Comparison of ENCODE assay signal across 25 mouse cellular contexts in genomic region chr8:124343151-124343550, GRCm38 (mm10).
"Had no signal": no experiment of that assay in that cellular context is flagged by ENCODE, and none has a peak within 500 bp of the region (broad histone marks: within the 10 kb centered on the region; RNA-seq: fewer than 3 reads in every experiment).

No protein-coding gene starts in this region.

- ATAC-seq: forebrain, embryonic 16.5 days; hindbrain, postnatal 0 days; liver, embryonic 12.5 days had no signal

- H3K27ac ChIP-seq: heart, embryonic 10.5 days; hindbrain, embryonic 10.5 days; hindbrain, embryonic 13.5 days; hindbrain, embryonic 15.5 days; hindbrain, postnatal 0 days; kidney, embryonic 15.5 days; kidney, postnatal 0 days; left cerebral cortex, adult 2 months; limb, embryonic 13.5 days; limb, embryonic 15.5 days had no signal

- DNase-seq: gastrocnemius, postnatal 14 days; gastrocnemius, postnatal 36 days; heart, adult 18-20 months; heart, postnatal 10 days; heart, postnatal 4 days; kidney, adult 11 months; kidney, adult 2 months; kidney, adult 9 months; kidney, postnatal 14 days; kidney, postnatal 36 days; layer of hippocampus, adult 9-11 months; layer of hippocampus, postnatal 36 days had no signal

- H3K4me3 ChIP-seq: heart, embryonic 10.5 days; heart, embryonic 12.5 days; hindbrain, embryonic 10.5 days; hindbrain, embryonic 13.5 days; hindbrain, embryonic 15.5 days; kidney, embryonic 15.5 days; left cerebral cortex, adult 2 months; limb, embryonic 13.5 days; limb, embryonic 15.5 days; liver, embryonic 12.5 days had no signal
